Mouse (Mus musculus): ENCODE results near the gene Mbd6. TPM values are rescaled to one million over a fixed set of nuclear protein-coding genes. Genes with fewer than 3 reads are reported as not detected.

The Mbd6 gene
- polyA plus RNA-seq, 1 experiment from 2014 or later = 15.8 TPM

DNA sequence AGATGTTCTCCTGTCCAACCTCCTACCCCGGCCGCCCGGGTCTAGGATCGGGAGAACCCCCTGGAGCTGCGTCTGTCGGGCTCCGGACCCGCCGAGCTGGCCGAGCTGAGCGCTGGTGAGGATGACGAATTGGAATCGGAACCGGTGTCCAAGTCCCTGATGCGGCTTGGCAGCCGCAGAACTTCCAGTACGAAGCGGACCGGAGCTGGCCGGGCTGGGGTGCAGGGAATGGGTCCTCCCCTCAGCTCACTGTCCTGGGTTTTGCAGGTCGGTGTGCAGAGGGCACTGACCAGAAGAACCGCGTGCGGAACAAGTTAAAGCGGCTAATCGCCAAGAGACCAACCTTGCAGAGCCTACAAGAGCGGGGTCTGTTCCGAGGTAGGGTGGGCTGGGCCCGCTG is 38.0 kb upstream of the Mbd6 start:
- H3K4me1 ChIP-seq (ENCODE audit: control insufficient read depth, insufficient read depth, low read length) = 0 out of 2 replicates have a peak, but pooled peaks cover 9% of the 10 kb centered on the region
- WGBS = 10% methylated on average over 29 of the region's 29 CpGs
- no peak overlapping the region for H3K27ac ChIP-seq (replicated peaks; ENCODE audit: low read depth, low read length)
- no peaks in the 10 kb centered on the region for H3K9me3 ChIP-seq (ENCODE audit: control insufficient read depth, low read length)
- peaks cover 12% of the 10 kb centered on the region for H3K36me3 ChIP-seq (ENCODE audit: control insufficient read depth, insufficient read depth, low read length)
- no peak for ATAC-seq (ENCODE audit: low read depth)
- H3K27me3 ChIP-seq (replicated peaks; ENCODE audit: control insufficient read depth, insufficient read depth, low read length) = peaks cover 58% of the 10 kb centered on the region
- peak overlapping the region; percentile 61 for H3K4me2 ChIP-seq (ENCODE audit: low read depth, low read length)
- H3K4me3 ChIP-seq (ENCODE audit: low read depth, low read length) = peak overlapping the region; percentile 39
- no peak for DNase-seq (ENCODE audit: low spot score)
- peak overlapping the region; percentile 43 for H3K9ac ChIP-seq (ENCODE audit: low read depth, low read length)

DNA sequence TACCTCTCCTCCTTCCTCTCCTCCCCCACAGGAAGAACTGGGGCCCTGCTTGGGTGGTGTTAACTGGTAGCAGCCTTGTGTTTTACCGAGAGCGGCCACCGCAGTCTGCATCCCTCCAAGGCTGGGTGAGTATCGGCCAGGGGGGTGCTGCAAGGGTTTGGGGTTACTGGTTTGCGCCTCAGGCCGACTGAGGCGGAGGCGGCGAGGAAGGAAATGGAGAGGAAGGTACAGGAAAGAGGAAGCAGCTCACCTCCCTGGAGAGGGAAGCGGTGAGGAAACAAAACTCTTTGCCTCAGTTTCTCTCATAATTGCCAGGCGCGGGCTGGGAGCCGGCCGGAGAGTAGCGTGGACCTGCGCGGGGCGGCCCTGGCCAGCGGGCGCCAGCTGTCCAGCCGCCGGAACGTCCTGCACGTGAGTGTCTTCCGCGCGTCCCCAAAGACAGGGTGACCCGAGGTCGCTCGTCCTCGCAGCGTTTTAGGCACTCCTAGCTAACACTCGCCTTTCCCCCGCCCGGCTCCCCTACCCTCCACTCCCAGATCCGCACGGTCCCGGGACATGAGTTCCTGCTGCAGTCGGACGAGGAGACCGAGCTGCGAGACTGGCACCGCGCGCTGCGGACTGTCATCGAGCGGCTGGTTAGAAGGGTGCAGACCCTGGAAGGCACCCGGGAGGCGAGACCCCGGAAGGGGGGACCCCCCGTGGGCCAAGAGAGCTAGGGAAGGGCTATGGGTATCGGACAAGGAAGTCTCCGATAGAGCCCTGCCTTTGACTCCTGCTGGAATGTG is 37.4 kb upstream of the Mbd6 start:
- Histone ChIP-seq H3K4me1 (ENCODE audit: control insufficient read depth, insufficient read depth, low read length) (0 out of 2 replicates have a peak, but pooled peaks cover 9% of the 10 kb centered on the region), H3K9ac (ENCODE audit: low read depth, low read length) (peak overlapping the region; percentile 43), H3K27ac (replicated peaks; ENCODE audit: low read depth, low read length) (no peak overlapping the region), H3K36me3 (ENCODE audit: control insufficient read depth, insufficient read depth, low read length) (peaks cover 7% of the 10 kb centered on the region; the same call in 1 of the 2 replicates), H3K27me3 (replicated peaks; ENCODE audit: control insufficient read depth, insufficient read depth, low read length) (peaks cover 58% of the 10 kb centered on the region), H3K4me2 (ENCODE audit: low read depth, low read length) (peak overlapping the region; percentile 61), H3K9me3 (ENCODE audit: control insufficient read depth, low read length) (no peaks in the 10 kb centered on the region), H3K4me3 (ENCODE audit: low read depth, low read length) (peak overlapping the region; percentile 39)
- WGBS = 3% methylated on average over 38 of the region's 54 CpGs
- ATAC-seq (ENCODE audit: low read depth) = peak; percentile 32
- no peak for DNase-seq (ENCODE audit: low spot score)

DNA sequence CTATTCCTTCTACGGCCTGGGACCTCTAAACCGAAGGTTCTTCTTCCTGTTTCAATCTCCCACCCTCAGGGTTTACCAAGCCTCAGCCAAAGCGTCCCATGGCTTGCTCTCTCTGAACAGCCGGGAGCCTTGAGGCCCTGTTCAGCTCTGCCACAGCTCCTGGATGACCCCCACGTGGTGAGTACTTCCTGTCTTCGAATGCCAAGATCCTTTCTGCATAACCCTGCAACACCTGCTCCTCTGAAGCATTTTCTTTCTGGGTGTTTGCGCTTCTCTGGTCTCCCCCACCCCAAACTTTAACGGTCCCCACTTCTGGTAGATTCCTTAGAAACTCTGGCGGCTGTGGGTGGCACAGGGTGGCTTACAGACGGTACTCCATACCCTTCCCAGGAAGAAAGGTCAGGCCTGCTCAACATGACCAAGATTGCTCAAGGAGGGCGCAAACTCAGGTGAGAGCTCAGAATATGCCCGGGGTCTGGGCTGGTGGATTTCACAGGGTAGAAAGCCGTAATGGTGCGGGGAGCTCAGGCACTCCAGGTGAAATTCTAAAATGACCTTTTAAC is 36.7 kb upstream of the Mbd6 start:
- H3K27me3 ChIP-seq (replicated peaks; ENCODE audit: control insufficient read depth, insufficient read depth, low read length) = peaks cover 58% of the 10 kb centered on the region
- H3K4me2 ChIP-seq (ENCODE audit: low read depth, low read length) = peak overlapping the region; percentile 61
- peak overlapping the region; percentile 43; the same call in 1 of the 2 replicates for H3K9ac ChIP-seq (ENCODE audit: low read depth, low read length)
- 0 out of 2 replicates have a peak, but pooled peaks cover under 1% of the 10 kb centered on the region for H3K36me3 ChIP-seq (ENCODE audit: control insufficient read depth, insufficient read depth, low read length)
- H3K4me1 ChIP-seq (ENCODE audit: control insufficient read depth, insufficient read depth, low read length) = 0 out of 2 replicates have a peak, but pooled peaks cover 9% of the 10 kb centered on the region
- peak overlapping the region; percentile 39 for H3K4me3 ChIP-seq (ENCODE audit: low read depth, low read length)
- H3K9me3 ChIP-seq (ENCODE audit: control insufficient read depth, low read length) = no peaks in the 10 kb centered on the region
- 30% methylated on average over 14 of the region's 14 CpGs for WGBS
- DNase-seq (ENCODE audit: low spot score) (no peak), ATAC-seq (ENCODE audit: low read depth) (no peak)
- H3K27ac ChIP-seq (replicated peaks; ENCODE audit: low read depth, low read length) = no peak overlapping the region

DNA sequence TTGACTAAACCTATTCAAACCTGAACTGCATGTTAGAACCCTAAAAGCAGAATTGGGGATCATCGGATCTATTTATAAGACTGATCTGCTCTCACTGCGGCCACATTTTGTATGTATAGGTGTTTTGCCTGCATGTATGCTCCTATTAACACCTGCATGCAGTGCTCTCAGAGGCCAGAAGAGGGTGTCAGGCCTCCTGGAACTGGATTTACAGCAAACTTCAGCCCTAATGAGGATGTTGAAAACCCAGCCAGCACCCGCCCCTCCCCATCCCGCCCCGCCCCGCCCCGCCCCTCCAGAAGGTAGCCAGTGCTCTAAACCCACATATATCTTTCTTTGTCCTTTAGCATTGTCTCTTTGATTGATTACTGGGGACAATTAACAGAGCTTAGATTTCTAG is 35.7 kb upstream of the Mbd6 start:
- Histone ChIP-seq H3K4me3 (ENCODE audit: low read depth, low read length) (no peak overlapping the region), H3K27me3 (replicated peaks; ENCODE audit: control insufficient read depth, insufficient read depth, low read length) (peaks cover 58% of the 10 kb centered on the region)
- 8% methylated on average over 7 of the region's 7 CpGs for WGBS

DNA sequence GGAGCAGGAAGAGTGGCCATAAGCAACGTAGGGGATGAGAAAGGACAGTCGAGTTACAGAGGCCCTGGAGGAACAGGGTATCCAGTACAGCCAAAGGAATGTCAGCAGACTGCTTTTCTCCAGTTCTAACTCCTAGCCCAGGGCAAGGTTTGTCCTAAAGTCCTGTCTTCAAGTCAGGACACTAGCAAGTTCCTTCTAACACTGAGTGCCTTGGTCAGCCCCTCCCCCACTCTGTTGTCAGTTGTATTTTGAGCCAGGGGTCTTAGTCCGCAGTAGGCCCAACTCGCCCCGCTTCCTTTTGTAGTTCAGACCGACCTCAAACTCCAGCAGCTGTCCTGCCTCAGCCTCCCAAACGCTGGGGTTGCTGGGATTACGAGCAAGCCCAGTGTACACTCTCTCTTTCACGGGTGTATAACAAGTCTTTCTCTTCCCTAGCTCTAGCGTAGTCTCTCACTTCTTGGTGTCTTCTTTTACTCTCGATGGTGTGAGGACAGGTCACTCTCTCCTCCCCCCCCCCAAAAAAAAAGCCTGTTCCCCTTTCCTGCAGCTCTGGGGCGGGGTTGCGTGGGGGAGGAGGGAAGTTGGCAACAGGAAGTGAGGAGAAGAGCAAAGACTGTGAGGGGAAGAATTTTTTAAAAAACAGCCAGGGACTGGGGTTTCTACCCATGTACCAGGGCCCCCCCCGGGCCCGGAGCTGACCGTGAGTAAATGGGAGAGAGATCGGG is 34.5 kb upstream of the Mbd6 start:
- peaks cover 51% of the 10 kb centered on the region for H3K27me3 ChIP-seq (replicated peaks; ENCODE audit: control insufficient read depth, insufficient read depth, low read length)
- H3K36me3 ChIP-seq (ENCODE audit: control insufficient read depth, insufficient read depth, low read length) = no peaks in the 10 kb centered on the region
- H3K9me3 ChIP-seq (ENCODE audit: control insufficient read depth, low read length) = no peaks in the 10 kb centered on the region
- H3K27ac ChIP-seq (replicated peaks; ENCODE audit: low read depth, low read length) = no peak overlapping the region
- DNase-seq (ENCODE audit: low spot score) = no peak
- H3K4me3 ChIP-seq (ENCODE audit: low read depth, low read length) = no peak overlapping the region
- ATAC-seq (ENCODE audit: low read depth) = no peak
- H3K4me1 ChIP-seq (ENCODE audit: control insufficient read depth, insufficient read depth, low read length) = 0 out of 2 replicates have a peak, but pooled peaks cover 9% of the 10 kb centered on the region
- H3K4me2 ChIP-seq (ENCODE audit: low read depth, low read length) = no peak overlapping the region
- 76% methylated on average over 17 of the region's 17 CpGs for WGBS
- H3K9ac ChIP-seq (ENCODE audit: low read depth, low read length) = no peak overlapping the region

More for the DNA sequence above, 35.7 kb upstream of the Mbd6 start:
- DNase-seq (ENCODE audit: low spot score) (peak; percentile 76), ATAC-seq (ENCODE audit: low read depth) (no peak)
- H3K27ac ChIP-seq (replicated peaks; ENCODE audit: low read depth, low read length) = no peak overlapping the region
- 0 out of 2 replicates have a peak, but pooled peaks cover 9% of the 10 kb centered on the region for H3K4me1 ChIP-seq (ENCODE audit: control insufficient read depth, insufficient read depth, low read length)
- H3K9ac ChIP-seq (ENCODE audit: low read depth, low read length) = no peak overlapping the region
- no peak overlapping the region for H3K4me2 ChIP-seq (ENCODE audit: low read depth, low read length)
- no peaks in the 10 kb centered on the region for H3K36me3 ChIP-seq (ENCODE audit: control insufficient read depth, insufficient read depth, low read length)
- no peaks in the 10 kb centered on the region for H3K9me3 ChIP-seq (ENCODE audit: control insufficient read depth, low read length)

DNA sequence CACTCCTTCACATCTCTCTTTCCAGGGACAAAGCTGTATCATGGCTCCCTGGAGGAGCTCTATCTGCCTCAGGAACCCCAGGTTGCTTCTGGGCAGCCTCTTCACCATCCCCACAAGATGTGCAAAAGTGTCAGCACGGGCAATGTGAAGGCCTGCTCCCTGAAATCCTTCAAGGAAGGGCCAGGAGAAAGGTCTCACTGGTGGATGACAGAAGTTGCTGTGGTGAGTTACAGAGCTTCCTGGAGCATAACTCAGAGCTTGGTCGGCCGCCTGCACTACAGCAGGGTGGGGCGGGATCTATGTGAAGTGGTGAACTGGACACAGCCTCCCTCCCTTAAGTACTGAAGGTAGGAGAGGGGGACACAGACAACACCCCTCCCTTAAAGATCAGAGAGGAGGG is 33.9 kb upstream of the Mbd6 start:
- Histone ChIP-seq H3K27ac (replicated peaks; ENCODE audit: low read depth, low read length) (no peak overlapping the region), H3K4me3 (ENCODE audit: low read depth, low read length) (no peak overlapping the region), H3K9ac (ENCODE audit: low read depth, low read length) (no peak overlapping the region), H3K36me3 (ENCODE audit: control insufficient read depth, insufficient read depth, low read length) (no peaks in the 10 kb centered on the region), H3K27me3 (replicated peaks; ENCODE audit: control insufficient read depth, insufficient read depth, low read length) (peaks cover 44% of the 10 kb centered on the region), H3K4me2 (ENCODE audit: low read depth, low read length) (no peak overlapping the region), H3K4me1 (ENCODE audit: control insufficient read depth, insufficient read depth, low read length) (0 out of 2 replicates have a peak, but pooled peaks cover 9% of the 10 kb centered on the region), H3K9me3 (ENCODE audit: control insufficient read depth, low read length) (no peaks in the 10 kb centered on the region)
- no peak for ATAC-seq (ENCODE audit: low read depth)
- 72% methylated on average over 4 of the region's 4 CpGs for WGBS
- no peak for DNase-seq (ENCODE audit: low spot score)

DNA sequence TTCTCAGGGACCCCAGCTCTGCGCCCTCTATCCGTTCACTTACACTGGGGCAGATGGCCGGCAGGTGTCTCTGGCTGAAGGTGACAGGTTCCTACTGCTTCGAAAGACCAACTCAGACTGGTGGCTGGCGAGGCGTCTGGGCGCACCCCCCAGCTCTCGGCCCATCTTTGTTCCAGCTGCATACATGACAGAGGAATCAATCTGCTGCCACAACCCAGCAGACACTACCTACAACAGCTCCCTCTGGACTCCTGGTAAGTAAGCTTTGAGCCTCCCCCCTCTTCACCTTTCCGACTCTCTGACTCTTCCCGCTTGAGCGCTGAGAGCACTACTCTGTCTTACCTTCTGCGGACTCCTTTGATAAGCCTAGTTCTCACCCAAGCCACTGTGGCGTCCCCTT is 33.4 kb upstream of the Mbd6 start:
- Histone ChIP-seq H3K4me2 (ENCODE audit: low read depth, low read length) (no peak overlapping the region), H3K27ac (replicated peaks; ENCODE audit: low read depth, low read length) (no peak overlapping the region), H3K9ac (ENCODE audit: low read depth, low read length) (no peak overlapping the region), H3K4me1 (ENCODE audit: control insufficient read depth, insufficient read depth, low read length) (0 out of 2 replicates have a peak, but pooled peaks cover 9% of the 10 kb centered on the region), H3K4me3 (ENCODE audit: low read depth, low read length) (no peak overlapping the region), H3K9me3 (ENCODE audit: control insufficient read depth, low read length) (no peaks in the 10 kb centered on the region), H3K36me3 (ENCODE audit: control insufficient read depth, insufficient read depth, low read length) (no peaks in the 10 kb centered on the region), H3K27me3 (replicated peaks; ENCODE audit: control insufficient read depth, insufficient read depth, low read length) (peaks cover 39% of the 10 kb centered on the region)
- 55% methylated on average over 13 of the region's 13 CpGs for WGBS
- ATAC-seq (ENCODE audit: low read depth) (no peak), DNase-seq (ENCODE audit: low spot score) (no peak)

DNA sequence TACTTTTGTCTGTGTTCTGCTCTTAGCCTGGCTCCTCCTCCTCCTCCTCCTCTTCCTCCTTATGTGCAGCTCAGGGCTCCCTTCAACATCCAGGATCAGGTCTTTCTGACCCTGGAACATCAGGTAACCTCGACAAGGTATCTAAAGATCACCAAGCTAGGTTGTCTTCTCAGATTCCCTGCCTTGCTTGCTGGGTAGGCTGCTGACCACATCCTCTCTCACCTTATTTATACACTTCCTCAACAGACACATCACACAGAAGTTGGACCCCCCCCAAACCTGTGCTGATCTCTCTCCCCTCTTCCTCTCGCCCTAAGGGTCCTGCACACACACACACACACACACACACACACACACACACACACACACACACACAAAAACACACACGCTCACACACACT is 32.8 kb upstream of the Mbd6 start, which contains the start of gene Arhgap9:
TSS of gene Arhgap9 (plus strand) at position 344 of the 400 bp plus-strand sequence.
- Histone ChIP-seq H3K4me1 (ENCODE audit: control insufficient read depth, insufficient read depth, low read length) (0 out of 2 replicates have a peak, but pooled peaks cover 6% of the 10 kb centered on the region), H3K4me2 (ENCODE audit: low read depth, low read length) (no peak within 1 kb of the TSS), H3K9me3 (ENCODE audit: control insufficient read depth, low read length) (no peaks in the 10 kb centered on the region), H3K36me3 (ENCODE audit: control insufficient read depth, insufficient read depth, low read length) (no peaks in the 10 kb centered on the region), H3K9ac (ENCODE audit: low read depth, low read length) (no peak within 1 kb of the TSS), H3K27me3 (replicated peaks; ENCODE audit: control insufficient read depth, insufficient read depth, low read length) (peaks cover 34% of the 10 kb centered on the region), H3K27ac (replicated peaks; ENCODE audit: low read depth, low read length) (no peak within 1 kb of the TSS), H3K4me3 (ENCODE audit: low read depth, low read length) (no peak within 1 kb of the TSS)
- WGBS = 77% methylated on average over 3 of the region's 3 CpGs
- no peak for ATAC-seq (ENCODE audit: low read depth)
- DNase-seq (ENCODE audit: low spot score) = no peak

Data from embryonic facial prominence, embryonic 14.5 days (tissue).